Mouse (Mus musculus): ENCODE measurements around the gene Add3. TPM values are rescaled to one million over a fixed set of nuclear protein-coding genes. Genes with fewer than 3 reads are reported as not detected.

Gene Add3
- polyA plus RNA-seq, 1 experiment from 2014 or later = 85.5 TPM

GRCm38 (mm10) chr19:53191867-53192487 lies 51.7 kb downstream of the Add3 start:
- H3K4me1 ChIP-seq (ENCODE audit: control insufficient read depth, insufficient read depth, low read length) = peaks cover 13% of the 10 kb centered on the region
- no peaks in the 10 kb centered on the region for H3K27me3 ChIP-seq (ENCODE audit: control insufficient read depth, insufficient read depth, low read length)
- H3K9ac ChIP-seq (replicated peaks; ENCODE audit: low read depth, low read length) = no peak overlapping the region
- H3K36me3 ChIP-seq (ENCODE audit: control insufficient read depth, insufficient read depth, low read length) = no peaks in the 10 kb centered on the region
- 0 out of 2 replicates have a peak overlapping the region, but pooled peaks have one; percentile 27 for H3K27ac ChIP-seq (ENCODE audit: low read length)
- no peak overlapping the region for H3K4me3 ChIP-seq (ENCODE audit: low read depth, low read length)
- H3K9me3 ChIP-seq (ENCODE audit: control insufficient read depth, low read depth, low read length) = no peaks in the 10 kb centered on the region
- H3K4me2 ChIP-seq (replicated peaks; ENCODE audit: low read depth, low read length) = no peak overlapping the region
- WGBS = 47% methylated on average over 6 of the region's 6 CpGs
- ATAC-seq (ENCODE audit: insufficient number of reproducible peaks, insufficient read depth, low FRiP score, low read depth) = no peak

- no peaks in the 10 kb centered on the region for H3K36me3 ChIP-seq (ENCODE audit: control insufficient read depth, insufficient read depth, low read length)
- H3K27me3 ChIP-seq (ENCODE audit: control insufficient read depth, insufficient read depth, low read length) = no peaks in the 10 kb centered on the region
- no peak overlapping the region for H3K4me2 ChIP-seq (replicated peaks; ENCODE audit: low read depth, low read length)
- H3K9ac ChIP-seq (replicated peaks; ENCODE audit: low read depth, low read length) = no peak overlapping the region
- WGBS = 81% methylated on average over 2 of the region's 2 CpGs
- 0 out of 2 replicates have a peak, but pooled peaks cover 3% of the 10 kb centered on the region for H3K4me1 ChIP-seq (ENCODE audit: control insufficient read depth, insufficient read depth, low read length)
- H3K4me3 ChIP-seq (ENCODE audit: low read depth, low read length) = no peak overlapping the region
- no peaks in the 10 kb centered on the region for H3K9me3 ChIP-seq (ENCODE audit: control insufficient read depth, low read depth, low read length)
- no peak for ATAC-seq (ENCODE audit: insufficient number of reproducible peaks, insufficient read depth, low FRiP score, low read depth)
- H3K27ac ChIP-seq (ENCODE audit: low read length) = no peak overlapping the region
Measured at GRCm38 (mm10) chr19:53193190-53193589, 52.9 kb downstream of the Add3 start.

GRCm38 (mm10) chr19:53193964-53194582 lies 53.8 kb downstream of the Add3 start:
- 73% methylated on average over 11 of the region's 11 CpGs for WGBS
- ATAC-seq (ENCODE audit: insufficient number of reproducible peaks, insufficient read depth, low FRiP score, low read depth) = no peak
- Histone ChIP-seq H3K27ac (ENCODE audit: low read length) (no peak overlapping the region; the same call in 1 of the 2 replicates), H3K36me3 (ENCODE audit: control insufficient read depth, insufficient read depth, low read length) (no peaks in the 10 kb centered on the region), H3K4me2 (replicated peaks; ENCODE audit: low read depth, low read length) (no peak overlapping the region), H3K9ac (replicated peaks; ENCODE audit: low read depth, low read length) (no peak overlapping the region), H3K4me1 (ENCODE audit: control insufficient read depth, insufficient read depth, low read length) (0 out of 2 replicates have a peak, but pooled peaks cover 3% of the 10 kb centered on the region), H3K9me3 (ENCODE audit: control insufficient read depth, low read depth, low read length) (no peaks in the 10 kb centered on the region), H3K4me3 (ENCODE audit: low read depth, low read length) (no peak overlapping the region), H3K27me3 (ENCODE audit: control insufficient read depth, insufficient read depth, low read length) (no peaks in the 10 kb centered on the region)

DNA sequence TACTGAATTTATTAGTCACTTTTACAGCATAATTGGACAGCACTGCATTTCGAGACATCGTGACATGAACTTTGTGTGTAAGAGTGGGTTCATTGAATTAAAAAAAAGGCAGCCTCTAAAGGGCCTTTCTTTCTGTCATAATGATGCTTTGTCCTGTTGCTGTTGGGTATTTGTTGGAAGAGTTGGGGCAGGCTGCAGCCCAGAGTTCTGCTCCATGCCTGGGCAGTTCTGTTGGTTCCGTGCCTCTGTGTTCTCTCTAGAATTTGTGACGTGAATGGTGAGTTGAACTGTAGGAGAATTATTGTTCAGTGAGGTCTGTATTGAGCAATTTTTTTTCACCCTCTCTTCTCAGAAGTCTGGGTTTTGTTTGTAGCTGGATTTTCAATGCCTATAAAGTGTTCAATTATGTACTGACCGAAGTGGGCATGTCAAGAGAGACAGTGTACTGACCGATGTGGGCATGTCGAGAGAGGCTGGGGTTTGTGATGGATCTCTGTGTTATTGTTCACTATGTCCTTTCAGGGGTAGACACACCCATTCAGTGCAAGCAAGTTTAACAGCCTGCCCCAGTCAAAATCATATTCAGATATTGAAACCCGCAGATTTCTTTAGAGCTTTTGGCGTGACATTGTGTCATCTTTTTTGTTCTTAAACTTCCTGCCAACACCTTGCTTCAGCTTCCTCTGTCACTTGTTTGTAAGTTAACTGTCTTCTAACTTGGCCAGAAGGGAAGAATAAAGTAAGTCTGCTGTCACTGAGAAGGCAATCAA lies 54.7 kb downstream of the Add3 start:
- Histone ChIP-seq H3K9ac (replicated peaks; ENCODE audit: low read depth, low read length) (no peak overlapping the region), H3K9me3 (ENCODE audit: control insufficient read depth, low read depth, low read length) (no peaks in the 10 kb centered on the region), H3K27me3 (ENCODE audit: control insufficient read depth, insufficient read depth, low read length) (no peaks in the 10 kb centered on the region), H3K27ac (ENCODE audit: low read length) (no peak overlapping the region; the same call in 1 of the 2 replicates), H3K36me3 (ENCODE audit: control insufficient read depth, insufficient read depth, low read length) (peaks cover 4% of the 10 kb centered on the region; the same call in 1 of the 2 replicates), H3K4me2 (replicated peaks; ENCODE audit: low read depth, low read length) (no peak overlapping the region), H3K4me3 (ENCODE audit: low read depth, low read length) (no peak overlapping the region), H3K4me1 (ENCODE audit: control insufficient read depth, insufficient read depth, low read length) (0 out of 2 replicates have a peak, but pooled peaks cover 3% of the 10 kb centered on the region)
- 67% methylated on average over 9 of the region's 9 CpGs for WGBS
- ATAC-seq (ENCODE audit: insufficient number of reproducible peaks, insufficient read depth, low FRiP score, low read depth) = no peak

DNA sequence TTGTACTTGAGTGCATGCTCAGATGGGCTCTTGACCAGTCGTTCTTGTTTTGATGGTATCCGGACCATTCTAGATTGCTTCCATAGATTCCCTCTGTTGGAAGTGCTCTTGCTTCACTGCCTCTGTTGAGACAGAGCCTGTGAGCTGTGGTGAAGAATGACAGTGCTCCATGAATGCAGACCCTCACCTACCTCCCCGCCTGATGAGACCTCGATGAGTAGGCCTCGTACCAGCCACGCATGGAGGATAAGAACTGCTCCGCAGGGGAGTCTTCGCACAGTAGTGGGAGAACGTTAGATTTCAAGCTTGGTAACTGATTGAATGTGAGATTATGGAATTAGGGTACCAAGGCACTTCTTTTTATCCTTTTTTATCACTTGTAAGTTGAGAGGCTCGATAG lies 56.7 kb downstream of the Add3 start:
- ATAC-seq (ENCODE audit: insufficient number of reproducible peaks, insufficient read depth, low FRiP score, low read depth) = no peak
- WGBS = 91% methylated on average over 10 of the region's 10 CpGs
- Histone ChIP-seq H3K27me3 (ENCODE audit: control insufficient read depth, insufficient read depth, low read length) (no peaks in the 10 kb centered on the region), H3K27ac (ENCODE audit: low read length) (no peak overlapping the region), H3K4me3 (ENCODE audit: low read depth, low read length) (no peak overlapping the region), H3K36me3 (ENCODE audit: control insufficient read depth, insufficient read depth, low read length) (peaks cover 4% of the 10 kb centered on the region; the same call in 1 of the 2 replicates), H3K4me1 (ENCODE audit: control insufficient read depth, insufficient read depth, low read length) (0 out of 2 replicates have a peak, but pooled peaks cover 3% of the 10 kb centered on the region), H3K4me2 (replicated peaks; ENCODE audit: low read depth, low read length) (no peak overlapping the region), H3K9ac (replicated peaks; ENCODE audit: low read depth, low read length) (no peak overlapping the region), H3K9me3 (ENCODE audit: control insufficient read depth, low read depth, low read length) (no peaks in the 10 kb centered on the region)

DNA sequence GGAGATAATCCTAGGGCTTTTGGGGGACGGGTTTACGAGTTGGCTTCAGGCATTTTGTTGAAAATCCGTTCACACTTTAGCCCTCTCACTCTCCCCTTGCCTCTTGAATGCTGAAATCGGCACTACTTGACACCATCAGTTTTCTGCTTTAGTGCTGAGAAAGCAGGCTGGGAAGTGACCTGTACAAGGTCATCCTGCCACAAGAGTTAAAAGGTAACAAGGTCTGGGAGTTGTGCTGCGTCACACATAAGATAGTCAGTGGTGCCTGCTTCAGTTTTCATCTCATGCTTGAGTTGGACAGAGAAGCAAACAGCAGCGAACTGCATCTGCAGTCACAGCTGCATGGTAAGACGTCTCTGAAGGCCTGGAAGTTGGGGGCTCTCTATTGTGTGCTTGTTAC lies 57.5 kb downstream of the Add3 start:
- no peak for ATAC-seq (ENCODE audit: insufficient number of reproducible peaks, insufficient read depth, low FRiP score, low read depth)
- H3K4me3 ChIP-seq (ENCODE audit: low read depth, low read length) = no peak overlapping the region
- H3K27me3 ChIP-seq (ENCODE audit: control insufficient read depth, insufficient read depth, low read length) = no peaks in the 10 kb centered on the region
- H3K9ac ChIP-seq (replicated peaks; ENCODE audit: low read depth, low read length) = no peak overlapping the region
- 0 out of 2 replicates have a peak, but pooled peaks cover 3% of the 10 kb centered on the region for H3K4me1 ChIP-seq (ENCODE audit: control insufficient read depth, insufficient read depth, low read length)
- H3K27ac ChIP-seq (ENCODE audit: low read length) = no peak overlapping the region
- WGBS = 75% methylated on average over 7 of the region's 7 CpGs
- no peak overlapping the region for H3K4me2 ChIP-seq (replicated peaks; ENCODE audit: low read depth, low read length)
- peaks cover 4% of the 10 kb centered on the region; the same call in 1 of the 2 replicates for H3K36me3 ChIP-seq (ENCODE audit: control insufficient read depth, insufficient read depth, low read length)
- H3K9me3 ChIP-seq (ENCODE audit: control insufficient read depth, low read depth, low read length) = no peaks in the 10 kb centered on the region

GRCm38 (mm10) chr19:53198706-53199572 lies 58.7 kb downstream of the Add3 start:
- no peaks in the 10 kb centered on the region for H3K9me3 ChIP-seq (ENCODE audit: control insufficient read depth, low read depth, low read length)
- no peak overlapping the region for H3K27ac ChIP-seq (ENCODE audit: low read length)
- H3K4me2 ChIP-seq (replicated peaks; ENCODE audit: low read depth, low read length) = no peak overlapping the region
- H3K4me3 ChIP-seq (ENCODE audit: low read depth, low read length) = no peak overlapping the region
- H3K4me1 ChIP-seq (ENCODE audit: control insufficient read depth, insufficient read depth, low read length) = 0 out of 2 replicates have a peak, but pooled peaks cover 3% of the 10 kb centered on the region
- WGBS = 80% methylated on average over 17 of the region's 17 CpGs
- H3K27me3 ChIP-seq (ENCODE audit: control insufficient read depth, insufficient read depth, low read length) = no peaks in the 10 kb centered on the region
- H3K9ac ChIP-seq (replicated peaks; ENCODE audit: low read depth, low read length) = no peak overlapping the region
- no peak for ATAC-seq (ENCODE audit: insufficient number of reproducible peaks, insufficient read depth, low FRiP score, low read depth)
- peaks cover 4% of the 10 kb centered on the region; the same call in 1 of the 2 replicates for H3K36me3 ChIP-seq (ENCODE audit: control insufficient read depth, insufficient read depth, low read length)
